Comparison of ENCODE assay signal across 8 mouse cellular contexts in genomic region chr6:34609892-34610829, GRCm38 (mm10). TPM values are rescaled to one million over a fixed set of nuclear protein-coding genes. Genes with fewer than 3 reads are reported as not detected.
DNase-seq lines count a peak whose midpoint lies in the region; ATAC-seq and TF ChIP-seq lines count a peak whose summit lies in the region.

No protein-coding gene starts in this region.

- H3K36me3 ChIP-seq in midbrain, embryonic 14.5 days (ENCODE audit: control insufficient read depth, insufficient read depth, low read length) = no peaks in the 10 kb centered on the region
- H3K36me3 ChIP-seq in midbrain, embryonic 15.5 days (replicated peaks) = no peaks in the 10 kb centered on the region
- H3K36me3 ChIP-seq in embryonic facial prominence, embryonic 14.5 days (ENCODE audit: control insufficient read depth, insufficient read depth, low read length) = no peaks in the 10 kb centered on the region
- H3K36me3 ChIP-seq in hindbrain, embryonic 11.5 days (ENCODE audit: control insufficient read depth, insufficient read depth, low read length) = no peaks in the 10 kb centered on the region
- H3K36me3 ChIP-seq in small intestine, adult 2 months (ENCODE audit: control insufficient read depth, insufficient read depth, low read length) = no peaks in the 10 kb centered on the region

- no peak for TF ChIP-seq POLR2A in small intestine, adult 2 months (IDR thresholded peaks at IDR 0.05; ENCODE audit: low read depth, low read length)

- no peaks in the 10 kb centered on the region for H3K9me3 ChIP-seq in midbrain, embryonic 14.5 days (ENCODE audit: control insufficient read depth, low read length)
- no peaks in the 10 kb centered on the region for H3K9me3 ChIP-seq in midbrain, embryonic 15.5 days
- no peaks in the 10 kb centered on the region for H3K9me3 ChIP-seq in embryonic facial prominence, embryonic 14.5 days (ENCODE audit: control insufficient read depth, low read length)
- no peaks in the 10 kb centered on the region for H3K9me3 ChIP-seq in hindbrain, embryonic 11.5 days (ENCODE audit: control insufficient read depth, low read length)

- H3K9ac ChIP-seq in midbrain, embryonic 14.5 days (replicated peaks; ENCODE audit: low read length) = no peak overlapping the region
- H3K9ac ChIP-seq in midbrain, embryonic 15.5 days = no peak overlapping the region
- peak overlapping the region; percentile 44 for H3K9ac ChIP-seq in embryonic facial prominence, embryonic 14.5 days (ENCODE audit: low read depth, low read length)
- no peak overlapping the region for H3K9ac ChIP-seq in hindbrain, embryonic 11.5 days (ENCODE audit: low read depth, low read length)

- H3K27me3 ChIP-seq in midbrain, embryonic 14.5 days (ENCODE audit: control insufficient read depth, insufficient read depth, low read length) = no peaks in the 10 kb centered on the region
- no peaks in the 10 kb centered on the region for H3K27me3 ChIP-seq in midbrain, embryonic 15.5 days (replicated peaks)
- H3K27me3 ChIP-seq in embryonic facial prominence, embryonic 14.5 days (replicated peaks; ENCODE audit: control insufficient read depth, insufficient read depth, low read length) = no peaks in the 10 kb centered on the region
- H3K27me3 ChIP-seq in hindbrain, embryonic 11.5 days (ENCODE audit: control insufficient read depth, insufficient read depth, low read length) = no peaks in the 10 kb centered on the region
- H3K27me3 ChIP-seq in small intestine, adult 2 months (ENCODE audit: control insufficient read depth, insufficient read depth, low read length) = no peaks in the 10 kb centered on the region

- WGBS in midbrain, embryonic 14.5 days = 49% methylated on average over 24 of the region's 24 CpGs
- 46% methylated on average over 24 of the region's 24 CpGs for WGBS in midbrain, embryonic 15.5 days
- WGBS in embryonic facial prominence, embryonic 14.5 days = 22% methylated on average over 24 of the region's 24 CpGs
- 45% methylated on average over 24 of the region's 24 CpGs for WGBS in hindbrain, embryonic 11.5 days
- 52% methylated on average over 24 of the region's 24 CpGs for WGBS in small intestine, adult 2 months

- no peak overlapping the region for H3K4me3 ChIP-seq in midbrain, embryonic 14.5 days (replicated peaks; ENCODE audit: low read depth, low read length)
- no peak overlapping the region for H3K4me3 ChIP-seq in midbrain, embryonic 15.5 days
- H3K4me3 ChIP-seq in embryonic facial prominence, embryonic 14.5 days (ENCODE audit: low read depth, low read length) = no peak overlapping the region
- H3K4me3 ChIP-seq in hindbrain, embryonic 11.5 days (ENCODE audit: low read depth, low read length) = no peak overlapping the region
- H3K4me3 ChIP-seq in small intestine, adult 2 months (ENCODE audit: low read depth, low read length) = peak overlapping the region; percentile 18; the same call in 1 of the 2 replicates

- peak; percentile 18 for DNase-seq in midbrain, embryonic 14.5 days
- peak; percentile 62 for DNase-seq in embryonic facial prominence, embryonic 14.5 days (ENCODE audit: low spot score)
- DNase-seq in hindbrain, embryonic 11.5 days (ENCODE audit: low spot score) = peak; percentile 52
- peak; percentile 57 for DNase-seq in liver
- DNase-seq in urinary bladder, postnatal 14 days (ENCODE audit: low spot score) = no peak
- no peak for DNase-seq in spleen, postnatal 4 days (ENCODE audit: low spot score in 2 of 2)

- no peaks in the 10 kb centered on the region for H3K4me1 ChIP-seq in midbrain, embryonic 14.5 days (ENCODE audit: control insufficient read depth, insufficient read depth, low read length)
- H3K4me1 ChIP-seq in midbrain, embryonic 15.5 days = no peaks in the 10 kb centered on the region
- H3K4me1 ChIP-seq in embryonic facial prominence, embryonic 14.5 days (ENCODE audit: control insufficient read depth, insufficient read depth, low read length) = peaks cover 57% of the 10 kb centered on the region
- no peaks in the 10 kb centered on the region for H3K4me1 ChIP-seq in hindbrain, embryonic 11.5 days (replicated peaks; ENCODE audit: control insufficient read depth, insufficient read depth, low read length)
- no peaks in the 10 kb centered on the region; the same call in 1 of the 2 replicates for H3K4me1 ChIP-seq in small intestine, adult 2 months (ENCODE audit: control insufficient read depth, insufficient read depth, insufficient read length, low read length)

- TF ChIP-seq CTCF in small intestine, adult 2 months (IDR thresholded peaks at IDR 0.05; ENCODE audit: extremely low read depth, insufficient read length, insufficient replicate concordance, low read depth, low read length) = no peak

- H3K27ac ChIP-seq in midbrain, embryonic 14.5 days (replicated peaks; ENCODE audit: low read depth, low read length) = no peak overlapping the region
- H3K27ac ChIP-seq in midbrain, embryonic 15.5 days = no peak overlapping the region
- peak overlapping the region; percentile 86 for H3K27ac ChIP-seq in embryonic facial prominence, embryonic 14.5 days (replicated peaks; ENCODE audit: low read depth, low read length)
- no peak overlapping the region for H3K27ac ChIP-seq in hindbrain, embryonic 11.5 days (ENCODE audit: low read depth, low read length)
- peak overlapping the region; percentile 49 for H3K27ac ChIP-seq in small intestine, adult 2 months (ENCODE audit: insufficient read depth, low read depth, low read length)

- no peak for ATAC-seq in midbrain, embryonic 14.5 days (ENCODE audit: low FRiP score, low TSS enrichment)
- no peak for ATAC-seq in midbrain, embryonic 15.5 days (replicated peaks)
- peak; percentile 72 for ATAC-seq in embryonic facial prominence, embryonic 14.5 days (ENCODE audit: low read depth)
- peak; percentile 35; the same call in 1 of the 2 replicates for ATAC-seq in hindbrain, embryonic 11.5 days (ENCODE audit: low FRiP score)

- no peak overlapping the region for H3K4me2 ChIP-seq in midbrain, embryonic 14.5 days (ENCODE audit: low read length)
- H3K4me2 ChIP-seq in midbrain, embryonic 15.5 days = no peak overlapping the region
- peak overlapping the region; percentile 46 for H3K4me2 ChIP-seq in embryonic facial prominence, embryonic 14.5 days (ENCODE audit: low read depth, low read length)
- no peak overlapping the region for H3K4me2 ChIP-seq in hindbrain, embryonic 11.5 days (replicated peaks; ENCODE audit: low read depth, low read length)

RNA-seq across cellular contexts. Expression of gene Cald1, which starts 11.9 kb away (rescaled TPM):
- 26.9 and 50.0 TPM in 2 replicates for polyA plus RNA-seq in midbrain, embryonic 14.5 days (2014; fragmentation: Nextera tagmentation; extraction: Ambion mirVana)
- polyA plus RNA-seq in midbrain, embryonic 15.5 days (2015; fragmentation: Nextera tagmentation; extraction: Ambion mirVana) = 64.4 and 65.1 TPM in 2 replicates
- 227 and 238 TPM in 2 replicates for polyA plus RNA-seq in embryonic facial prominence, embryonic 14.5 days (2014; fragmentation: Nextera tagmentation; extraction: Ambion mirVana)
- 140 and 171 TPM in 2 replicates for polyA plus RNA-seq in hindbrain, embryonic 11.5 days (2014; fragmentation: Nextera tagmentation; extraction: Ambion mirVana)
- polyA plus RNA-seq in small intestine, adult 2 months (2012; rRNA removed) = 4.2 and 5.6 TPM in 2 replicates

Comparison
In these comparisons a context has a peak if more than half of its experiments do, and no peak if none do; other contexts are left out.
1. ATAC-seq: peak in embryonic facial prominence, embryonic 14.5 days (single experiment) and hindbrain, embryonic 11.5 days (single experiment); none in midbrain, embryonic 14.5 days (single experiment) and midbrain, embryonic 15.5 days (single experiment).
2. DNase-seq: peak in midbrain, embryonic 14.5 days (single experiment), embryonic facial prominence, embryonic 14.5 days (single experiment), hindbrain, embryonic 11.5 days (single experiment) and liver (single experiment); none in urinary bladder, postnatal 14 days (single experiment) and spleen, postnatal 4 days (0 of 2).
3. H3K27ac ChIP-seq: peak in embryonic facial prominence, embryonic 14.5 days (single experiment) and small intestine, adult 2 months (single experiment); none in midbrain, embryonic 14.5 days (single experiment), midbrain, embryonic 15.5 days (single experiment) and hindbrain, embryonic 11.5 days (single experiment).